Mouse (Mus musculus) CD4-positive, CD25-positive, alpha-beta regulatory T cell, adult 4 months (primary cell): ENCODE measurements around the gene Trpc1. TPM values are rescaled to one million over a fixed set of nuclear protein-coding genes. Genes with fewer than 3 reads are reported as not detected.

Experiments
- ATAC-seq: one replicate; pipeline ENCODE4 v1.8.0; 2017
- polyA plus RNA-seq, 2 experiments: library from polyadenylated mRNA; unstranded; fragments of 100-300 nt; shearing (Covaris generic); gene quantifications; one replicate each; pipeline ENCODE4 v1.2.1; 2017

Trpc1 gene
- polyA plus RNA-seq, result under 1 TPM; 0.36 to 0.76 TPM

GRCm38 (mm10) chr9:95750037-95750511 lies at the start of gene Trpc1:
TSS of gene Trpc1 (minus strand) at chr9:95750375.
- ATAC-seq, result peak; percentile 93

DNA sequence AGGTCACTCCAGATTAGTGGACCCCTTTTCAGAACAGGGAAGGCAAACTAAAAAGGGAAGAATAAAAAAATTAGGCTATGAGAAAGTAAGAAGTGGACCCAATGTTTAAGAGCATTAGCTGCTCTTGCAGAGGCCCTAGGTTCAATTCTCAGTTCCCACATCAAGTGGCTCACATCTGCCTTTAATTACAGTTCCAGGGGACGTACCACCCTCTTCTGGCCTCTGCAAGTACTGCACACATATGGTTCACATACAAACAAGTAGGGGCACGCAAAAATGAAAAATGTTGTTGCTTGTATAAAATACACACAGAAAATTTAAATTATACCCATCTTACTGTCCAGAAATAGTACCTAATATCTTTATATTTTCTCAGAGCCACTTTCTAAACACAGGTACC lies 46.1 kb upstream of the Trpc1 start:
- no peak for ATAC-seq

GRCm38 (mm10) chr9:95795844-95796243 lies 45.7 kb upstream of the Trpc1 start:
- ATAC-seq, result no peak

DNA sequence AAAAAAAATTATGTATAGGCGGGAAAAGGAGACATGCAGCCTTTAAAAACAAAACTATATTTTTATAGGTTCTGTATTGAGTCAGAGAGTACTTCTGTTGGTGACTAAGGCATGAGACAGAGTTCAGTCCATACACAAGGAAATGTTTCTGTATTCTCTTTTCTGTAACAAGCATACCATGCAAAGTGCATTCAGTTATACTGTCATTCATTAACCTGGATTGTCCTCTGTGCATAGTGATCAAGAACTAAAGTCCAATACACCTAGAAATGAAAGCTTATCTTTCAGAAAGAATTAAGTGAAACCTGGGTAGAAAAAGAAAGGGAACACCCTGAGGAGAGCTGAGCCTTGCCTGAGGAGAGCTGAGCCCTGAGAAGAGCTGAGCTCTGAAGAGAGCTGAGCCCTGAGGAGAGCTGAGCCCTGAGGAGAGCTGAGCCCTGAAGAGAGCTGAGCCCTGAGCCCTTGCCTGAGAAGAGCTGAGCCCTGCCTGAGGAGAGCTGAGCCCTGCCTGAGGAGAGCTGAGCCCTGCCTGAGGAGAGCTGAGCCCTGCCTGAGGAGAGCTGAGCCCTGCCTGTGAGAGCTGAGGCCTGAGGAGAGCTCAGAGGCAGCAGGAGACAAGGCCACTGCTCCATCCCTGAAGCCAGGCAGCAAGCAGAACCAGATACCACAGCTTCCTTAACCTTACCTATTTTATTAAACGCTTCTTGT lies 45.1 kb upstream of the Trpc1 start:
- no peak for ATAC-seq

DNA sequence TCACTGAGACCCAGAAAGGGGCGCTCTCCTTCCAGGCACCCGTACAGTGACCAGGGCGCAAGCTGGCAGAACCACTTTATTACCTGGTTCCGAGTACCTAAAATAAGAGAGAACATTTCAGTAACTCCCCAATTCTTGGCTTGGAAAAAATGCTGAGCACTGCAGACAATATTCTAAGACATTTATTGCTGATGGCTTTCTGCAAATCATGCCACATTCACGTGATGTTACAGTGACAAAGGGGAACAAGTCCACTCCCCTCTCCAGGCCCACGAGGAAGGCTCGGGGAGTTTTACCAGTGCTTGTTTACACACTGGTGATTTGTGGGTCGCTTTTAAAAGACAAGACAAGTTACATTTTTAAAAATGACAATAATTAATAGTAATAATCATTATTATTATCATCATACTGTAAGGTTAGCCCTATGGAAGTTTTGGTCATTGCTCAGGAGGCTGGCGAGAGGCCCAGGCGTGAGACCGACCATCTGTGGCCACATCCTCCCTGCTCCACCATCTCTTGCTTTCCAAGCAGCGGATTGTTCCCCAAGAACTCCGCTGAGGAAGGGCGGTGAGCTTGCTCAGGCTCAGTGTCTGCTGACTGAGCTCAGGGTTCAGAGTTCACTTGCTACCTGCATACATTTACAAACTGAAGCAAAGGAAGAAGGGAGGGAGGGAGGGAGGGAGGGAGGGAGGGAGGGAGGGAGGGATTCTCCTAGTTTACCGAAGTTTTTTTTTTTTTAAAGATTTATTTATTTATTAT lies 44.0 kb upstream of the Trpc1 start:
- ATAC-seq, result no peak

DNA sequence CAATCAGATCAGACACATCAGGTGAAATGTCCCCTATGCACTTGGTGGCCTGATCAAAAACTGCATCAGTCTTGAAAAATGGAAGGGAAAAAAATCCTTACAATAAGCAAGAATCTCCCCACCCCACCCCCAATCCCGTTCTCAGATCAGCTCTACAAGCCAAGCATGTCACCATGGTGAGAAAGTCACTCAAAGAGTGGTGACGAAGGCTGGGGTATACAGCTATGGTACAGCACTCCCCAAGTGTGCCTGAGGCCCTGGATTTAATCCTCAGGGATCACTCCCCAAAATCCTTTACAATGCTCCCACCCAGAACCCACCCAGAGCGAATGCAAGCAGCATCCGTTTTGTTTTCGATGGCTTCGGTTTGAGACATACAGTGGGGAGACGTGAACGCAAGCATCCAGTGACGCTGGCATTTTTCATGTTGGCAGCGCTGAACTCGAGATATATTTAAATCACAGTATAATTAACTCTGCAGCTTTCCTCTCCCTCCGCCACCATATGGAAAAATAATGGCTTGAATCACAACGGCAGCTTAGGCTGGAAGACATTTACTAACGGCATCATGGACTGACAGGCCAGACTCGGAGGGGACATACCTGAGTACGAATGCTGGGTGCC lies 34.8 kb upstream of the Trpc1 start:
- no peak for ATAC-seq

DNA sequence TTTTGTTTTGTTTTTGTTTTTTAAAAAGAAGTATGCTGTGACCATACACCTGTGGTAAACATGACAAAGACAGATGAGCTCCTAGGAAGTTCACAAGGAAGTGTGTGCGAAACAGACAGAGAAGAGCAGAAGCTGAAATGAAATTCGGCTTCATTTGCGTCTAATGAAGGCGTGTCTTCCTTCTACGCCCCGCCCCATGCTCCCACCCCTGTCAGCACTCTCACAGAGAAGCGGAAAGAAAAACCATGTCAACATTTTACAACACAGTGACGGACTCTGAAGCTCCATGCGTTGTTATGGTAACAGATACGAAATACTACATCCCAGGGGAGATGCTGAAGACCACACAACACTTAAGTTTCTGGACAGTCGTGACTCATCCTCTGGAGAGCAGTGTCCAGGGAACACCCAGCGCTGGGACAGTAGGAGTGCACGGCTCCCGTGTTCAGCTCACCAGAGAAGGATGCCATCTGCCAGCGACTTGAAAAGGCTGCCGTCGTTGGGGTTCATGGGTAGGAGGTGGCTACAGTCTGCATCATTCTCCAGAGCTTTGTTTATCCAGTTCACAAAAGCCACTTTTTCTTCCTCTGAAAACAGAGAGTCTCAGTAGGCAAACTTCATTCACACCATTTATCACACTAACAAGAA lies 33.6 kb upstream of the Trpc1 start:
- ATAC-seq, result no peak

- ATAC-seq, result no peak
Observed at GRCm38 (mm10) chr9:95771671-95772070, 21.5 kb upstream of the Trpc1 start.

- no peak for ATAC-seq
Observed at GRCm38 (mm10) chr9:95763218-95763617, 13.0 kb upstream of the Trpc1 start.

DNA sequence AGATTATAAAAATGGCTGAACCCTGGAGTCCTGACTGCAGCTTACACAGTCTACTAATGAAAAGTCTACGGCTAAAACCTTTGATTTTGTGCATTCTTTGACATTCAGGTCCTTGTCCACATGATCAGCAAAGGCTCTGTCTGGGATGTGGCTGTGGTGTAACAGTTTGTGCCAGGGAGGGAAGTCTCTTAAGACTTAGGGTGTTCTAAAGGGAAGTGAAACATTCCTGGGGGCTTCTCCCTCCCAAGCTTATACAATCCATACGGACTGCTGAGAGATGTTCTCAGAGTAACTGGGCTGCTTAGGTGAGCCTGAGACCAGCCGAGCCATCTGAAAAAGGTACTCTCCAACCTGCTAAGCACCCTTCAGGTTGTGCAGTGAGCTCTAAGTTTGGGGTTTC lies 12.1 kb upstream of the Trpc1 start:
- ATAC-seq, result no peak

DNA sequence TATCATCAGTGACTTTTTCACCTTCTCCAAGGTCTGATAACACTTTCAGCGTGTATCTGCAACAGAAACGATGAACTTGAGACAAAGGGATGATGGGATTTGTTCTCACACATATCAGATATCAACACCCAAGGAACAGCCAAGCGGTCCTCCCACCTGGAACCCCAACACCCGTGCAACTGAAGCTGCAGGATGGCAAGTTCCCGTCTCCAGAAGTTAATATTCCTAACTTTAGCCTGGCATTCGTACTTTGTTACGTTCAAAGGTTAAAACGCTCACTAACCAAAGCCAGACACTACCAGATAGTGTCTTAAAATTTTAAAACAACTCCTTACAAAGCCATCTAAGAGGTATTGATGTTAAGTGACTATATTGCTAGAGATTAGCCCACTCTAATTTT lies 11.2 kb upstream of the Trpc1 start:
- no peak for ATAC-seq

DNA sequence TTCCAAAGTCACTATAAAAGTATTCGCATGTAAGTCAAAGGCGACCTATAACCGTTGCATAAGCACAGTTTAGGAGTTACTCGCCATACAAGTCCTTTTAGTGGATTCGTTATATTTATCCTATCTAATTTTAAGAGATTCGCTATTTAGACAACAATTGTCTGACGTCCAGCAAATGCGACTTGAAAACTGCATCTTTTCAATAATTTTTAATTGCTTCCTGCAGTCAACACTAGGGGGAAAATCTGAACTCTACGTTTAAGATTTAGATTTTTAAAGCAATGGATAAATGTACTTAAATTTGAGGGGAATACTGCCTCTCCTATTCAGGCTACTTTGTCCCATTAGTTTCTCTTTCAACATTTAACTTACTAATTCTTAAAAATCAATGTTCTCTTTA lies 571 bp upstream of the Trpc1 start:
- ATAC-seq, result no peak

DNA sequence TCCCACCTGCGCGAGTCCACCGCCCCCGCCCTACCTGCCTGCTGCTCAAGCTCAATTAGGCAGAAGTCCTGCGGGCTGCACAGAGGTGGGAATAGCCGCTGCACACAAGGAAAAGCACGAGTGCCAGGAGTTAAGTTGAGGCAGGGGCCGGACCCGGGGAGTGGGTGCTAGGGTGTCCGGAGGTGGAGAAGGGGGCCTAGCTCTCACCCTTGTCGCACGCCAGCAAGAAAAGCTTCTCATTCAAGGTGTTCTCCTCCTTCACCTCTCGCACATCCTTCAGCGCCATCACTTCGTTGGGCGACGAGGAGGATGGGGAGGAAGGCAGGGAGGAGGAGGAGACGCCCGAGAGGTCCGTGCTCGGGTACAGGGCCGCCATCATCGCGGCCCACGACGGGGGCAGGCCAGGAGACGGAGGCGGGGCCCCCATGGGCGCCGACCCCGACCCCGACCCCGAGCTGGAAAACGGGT lies 680 bp downstream of the Trpc1 start:
- peak; percentile 22 for ATAC-seq

DNA sequence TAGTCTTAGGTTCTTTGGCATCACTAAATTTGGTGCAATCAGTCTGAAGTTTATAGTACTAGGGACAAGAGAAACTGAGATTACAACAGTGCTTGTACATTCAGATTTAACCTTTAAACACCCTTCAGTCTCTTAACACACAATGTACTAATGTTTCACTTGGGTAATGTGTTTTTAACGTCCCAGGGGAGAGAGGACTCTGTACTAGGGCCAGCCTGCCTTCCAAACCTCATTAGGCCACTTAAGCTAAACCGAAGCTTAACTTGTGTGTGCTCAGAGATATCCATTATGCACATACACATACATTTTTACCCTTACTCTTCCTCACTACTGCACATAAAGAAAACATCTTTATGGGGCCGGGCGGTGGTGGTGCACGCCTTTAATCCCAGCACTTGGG lies 2.9 kb downstream of the Trpc1 start:
- ATAC-seq, result no peak

- ATAC-seq, result no peak
Observed at GRCm38 (mm10) chr9:95744845-95745613, 5.1 kb downstream of the Trpc1 start.

DNA sequence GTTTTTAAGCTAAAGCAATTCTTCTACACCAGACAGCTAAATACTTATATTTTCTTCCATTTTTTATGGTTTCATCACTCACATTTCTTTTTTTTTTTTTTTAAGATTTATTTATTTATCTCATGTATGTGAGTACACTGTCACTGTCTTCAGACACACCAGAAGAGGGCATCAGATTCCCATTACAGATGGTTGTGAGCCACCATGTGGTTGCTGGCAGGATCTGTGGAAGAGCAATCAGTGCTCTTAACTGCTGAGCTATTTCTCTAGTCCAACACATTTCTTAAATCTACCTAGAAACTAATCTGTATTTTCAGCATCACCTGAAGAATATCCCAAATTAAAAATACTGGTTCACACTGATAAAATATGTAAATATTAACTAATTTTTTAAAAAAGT lies 13.9 kb downstream of the Trpc1 start:
- ATAC-seq, result no peak

GRCm38 (mm10) chr9:95712574-95712973 lies 37.6 kb downstream of the Trpc1 start:
- ATAC-seq, result no peak

DNA sequence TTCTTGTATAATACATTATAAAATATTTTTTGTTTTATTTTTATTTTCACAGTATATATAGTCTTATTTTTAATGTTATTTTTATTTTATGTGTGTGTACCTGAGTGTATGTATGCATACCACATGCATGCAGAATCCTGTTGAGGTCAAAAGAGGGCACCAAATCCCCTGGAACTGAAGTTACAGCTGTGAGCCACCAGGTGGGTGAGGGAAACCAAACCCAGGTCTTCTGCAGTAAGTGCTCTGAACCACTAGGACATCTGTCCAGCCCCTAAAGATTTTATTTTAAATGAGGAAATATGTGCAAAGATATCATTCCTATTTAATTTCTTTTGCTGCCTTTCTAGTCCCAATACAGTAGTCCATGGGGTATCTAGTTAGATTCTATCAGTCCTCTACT lies 41.2 kb downstream of the Trpc1 start:
- no peak for ATAC-seq

DNA sequence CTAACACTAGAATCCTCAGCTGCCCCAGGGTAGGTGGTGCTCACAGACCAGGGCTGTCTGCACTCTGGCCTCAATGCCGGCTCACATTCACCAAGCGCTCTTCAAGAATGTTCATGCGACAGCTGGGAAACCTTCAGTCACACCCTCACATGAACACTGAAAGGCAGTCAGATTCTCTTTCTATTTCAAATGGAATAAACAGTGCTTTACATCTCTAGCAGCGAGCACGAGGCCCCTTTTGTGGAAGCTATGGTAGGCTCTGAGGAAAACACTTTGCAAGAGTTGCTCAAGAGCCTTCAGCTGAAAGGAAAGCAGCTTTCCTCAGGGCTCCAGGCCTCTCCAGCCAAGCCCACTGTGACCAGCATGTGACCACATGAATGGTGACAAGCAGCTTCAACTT lies 44.8 kb downstream of the Trpc1 start:
- ATAC-seq, result no peak

DNA sequence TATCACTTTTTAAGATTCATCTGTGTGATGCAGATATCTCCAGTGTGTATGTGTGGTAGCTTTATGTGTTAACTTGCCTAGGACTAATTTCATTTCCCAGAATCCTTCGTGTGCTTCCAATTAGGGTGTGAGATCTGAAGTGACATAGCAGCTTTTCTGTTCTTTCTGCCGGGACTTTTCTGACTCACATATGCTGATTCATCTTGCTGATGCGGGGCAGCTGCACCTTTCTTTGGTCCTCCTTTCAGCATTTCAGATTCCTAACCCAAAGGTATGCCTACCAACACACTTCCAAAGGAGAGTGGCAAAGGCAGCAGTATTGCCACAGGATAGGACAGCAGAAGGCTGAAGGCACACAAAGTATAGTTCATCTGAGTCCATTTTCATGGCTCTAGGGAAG lies 46.1 kb downstream of the Trpc1 start:
- no peak for ATAC-seq

GRCm38 (mm10) chr9:95699273-95699672 lies 50.9 kb downstream of the Trpc1 start:
- no peak for ATAC-seq

GRCm38 (mm10) chr9:95697808-95698207 lies 52.4 kb downstream of the Trpc1 start:
- no peak for ATAC-seq
